ENCODE assay signal across 9 mouse cellular contexts in genomic region chr9:119792505-119792904, GRCm38 (mm10). TPM values are rescaled to one million over a fixed set of nuclear protein-coding genes. Genes with fewer than 3 reads are reported as not detected.
A peak's percentile ranks its signal among the peaks of the same experiment; 100 is the strongest.
DNase-seq lines count a peak whose midpoint lies in the region; ATAC-seq and TF ChIP-seq lines count a peak whose summit lies in the region.
"Had no signal": no experiment of that assay in that cellular context is flagged by ENCODE, and none has a peak within 500 bp of the region (broad histone marks: within the 10 kb centered on the region; RNA-seq: fewer than 3 reads in every experiment).

No protein-coding gene starts in this region.

- WGBS in kidney, embryonic 16.5 days: 54% methylated on average over 9 of the region's 9 CpGs
- WGBS in olfactory bulb, adult 2 months: 65% methylated on average over 9 of the region's 9 CpGs

- H3K27me3 ChIP-seq in kidney, embryonic 16.5 days (ENCODE audit: insufficient read depth, low read length): no peaks in the 10 kb centered on the region
- H3K27me3 ChIP-seq in ES-Bruce4 (ENCODE audit: control insufficient read depth, insufficient read depth, low read length, poor library complexity, severe bottlenecking): no peaks in the 10 kb centered on the region
- H3K27me3 ChIP-seq: stomach, embryonic 15.5 days had no signal

- no peak overlapping the region for H3K4me2 ChIP-seq in kidney, embryonic 16.5 days (replicated peaks; ENCODE audit: low read depth, low read length)
- H3K4me2 ChIP-seq: hindbrain, embryonic 15.5 days; stomach, embryonic 15.5 days had no signal

- ATAC-seq in kidney, embryonic 16.5 days (ENCODE audit: low FRiP score, low TSS enrichment): no peak

- no peak overlapping the region for H3K27ac ChIP-seq in kidney, embryonic 16.5 days (ENCODE audit: low read length)
- H3K27ac ChIP-seq in ES-Bruce4 (ENCODE audit: insufficient read depth, low read length): no peak overlapping the region
- no peak overlapping the region for H3K27ac ChIP-seq in olfactory bulb, adult 2 months (ENCODE audit: insufficient read depth, low read depth, low read length)
- H3K27ac ChIP-seq: hindbrain, embryonic 15.5 days; stomach, embryonic 15.5 days had no signal

- DNase-seq in kidney, adult 8-10 months: peak; percentile 2 to 16
- peak; percentile 24 for DNase-seq in brain, embryonic 14.5 days (ENCODE audit: low read depth)
- DNase-seq in frontal cortex, adult 2 months (ENCODE audit: extremely low spot score in 1 of 2, low spot score in 1 of 2): no peak
- DNase-seq in ovary, postnatal 10 days (ENCODE audit: low spot score): no peak

- H3K9ac ChIP-seq in kidney, embryonic 16.5 days (replicated peaks; ENCODE audit: low read length): no peak overlapping the region
- no peak overlapping the region for H3K9ac ChIP-seq in ES-Bruce4 (ENCODE audit: low read depth, poor library complexity, severe bottlenecking)
- H3K9ac ChIP-seq: hindbrain, embryonic 15.5 days; stomach, embryonic 15.5 days had no signal

- no peak for TF ChIP-seq POLR2A in ES-Bruce4 (IDR thresholded peaks at IDR 0.05; ENCODE audit: insufficient read depth, low read length)
- no peak for TF ChIP-seq POLR2A in brain, embryonic 14.5 days (IDR thresholded peaks at IDR 0.05; ENCODE audit: borderline replicate concordance, extremely low read depth, insufficient read depth, insufficient read length, poor library complexity, severe bottlenecking)
- TF ChIP-seq POLR2A in olfactory bulb, adult 2 months (IDR thresholded peaks at IDR 0.05; ENCODE audit: insufficient read depth, low read depth, low read length): no peak

- TF ChIP-seq EP300 in ES-Bruce4 (IDR thresholded peaks at IDR 0.05; ENCODE audit: insufficient read depth, low read depth, low read length): no peak

- H3K4me3 ChIP-seq in kidney, embryonic 16.5 days (ENCODE audit: low read length): no peak overlapping the region
- no peak overlapping the region for H3K4me3 ChIP-seq in ES-Bruce4 (ENCODE audit: low read depth, low read length)
- no peak overlapping the region for H3K4me3 ChIP-seq in olfactory bulb, adult 2 months (ENCODE audit: insufficient read depth, low read depth, low read length)
- H3K4me3 ChIP-seq: hindbrain, embryonic 15.5 days; stomach, embryonic 15.5 days had no signal

- 0 out of 2 replicates have a peak, but pooled peaks cover 1% of the 10 kb centered on the region for H3K9me3 ChIP-seq in kidney, embryonic 16.5 days (ENCODE audit: low read length)
- H3K9me3 ChIP-seq in ES-Bruce4 (replicated peaks; ENCODE audit: control insufficient read depth, insufficient read depth, low read length, poor library complexity, severe bottlenecking): no peaks in the 10 kb centered on the region
- H3K9me3 ChIP-seq: hindbrain, embryonic 15.5 days; stomach, embryonic 15.5 days had no signal

- TF ChIP-seq CTCF in ES-Bruce4 (IDR thresholded peaks at IDR 0.05; ENCODE audit: low read depth, low read length): peak; percentile 68
- TF ChIP-seq CTCF in brain, embryonic 14.5 days (IDR thresholded peaks at IDR 0.05; ENCODE audit: borderline replicate concordance, extremely low read depth, insufficient read depth, insufficient read length): peak; percentile 48
- TF ChIP-seq CTCF in olfactory bulb, adult 2 months (IDR thresholded peaks at IDR 0.05; ENCODE audit: insufficient read depth, low read depth, low read length): peak; percentile 19; the same call in 1 of the 2 replicates

- no peaks in the 10 kb centered on the region for H3K36me3 ChIP-seq in kidney, embryonic 16.5 days (ENCODE audit: insufficient read depth, low read length)
- H3K36me3 ChIP-seq in ES-Bruce4 (ENCODE audit: control insufficient read depth, insufficient read depth, low read length, poor library complexity, severe bottlenecking): no peaks in the 10 kb centered on the region
- H3K36me3 ChIP-seq: hindbrain, embryonic 15.5 days; stomach, embryonic 15.5 days had no signal

- H3K4me1 ChIP-seq in kidney, embryonic 16.5 days (ENCODE audit: insufficient read depth, low read length): no peaks in the 10 kb centered on the region
- H3K4me1 ChIP-seq in ES-Bruce4 (ENCODE audit: control insufficient read depth, insufficient read depth, low read length): peaks cover 1% of the 10 kb centered on the region
- H3K4me1 ChIP-seq in olfactory bulb, adult 2 months (ENCODE audit: control insufficient read depth, insufficient read depth, low read length): peaks cover 6% of the 10 kb centered on the region
- H3K4me1 ChIP-seq: hindbrain, embryonic 15.5 days; stomach, embryonic 15.5 days had no signal

RNA-seq across cellular contexts. Expression of gene Scn11a, which starts 32.8 kb away (rescaled TPM):
- polyA plus RNA-seq in kidney, embryonic 16.5 days (2015; fragmentation: Nextera tagmentation; extraction: Ambion mirVana): 0.05 and 0.09 TPM in 2 replicates
- not detected in 2 replicates for polyA plus RNA-seq in ES-Bruce4 (2011; ENCODE audit: insufficient read depth, insufficient read length, low read depth, missing spikeins)
- polyA plus RNA-seq in brain, embryonic 14.5 days (2012; rRNA removed): 0.18 and 0.21 TPM in 2 replicates
- polyA plus RNA-seq in olfactory bulb, adult 2 months (2012; ENCODE audit: insufficient read depth, insufficient read length, low replicate concordance, missing spikeins): not detected in 2 replicates
- polyA plus RNA-seq in frontal cortex, adult 2 months (2012; rRNA removed): 0.04 TPM in 2 replicates

Comparison
In these comparisons a context has a peak if more than half of its experiments do, and no peak if none do; other contexts are left out.
1. DNase-seq: peak in kidney, adult 8-10 months (2 of 2) and brain, embryonic 14.5 days (single experiment); none in frontal cortex, adult 2 months (0 of 2) and ovary, postnatal 10 days (single experiment).
2. Peak in every context shown above with its lines, with median percentiles within 50 percentile points of each other: CTCF ChIP-seq.